Mouse (Mus musculus) cortical plate, adult 2 months (tissue): ENCODE results near the gene Galnt6. TPM values are rescaled to one million over a fixed set of nuclear protein-coding genes. Genes with fewer than 3 reads are reported as not detected.

Experiments used
- H3K27ac ChIP-seq: fragments of 200-500 bp; 2 replicates; pipeline ENCODE4 v1.5.1; 2012; ENCODE audit warnings: low read length, control low read depth, inconsistent platforms; ENCODE audit not compliant: insufficient read depth
- H3K4me1 ChIP-seq: fragments of 200-500 bp; 2 replicates; pipeline ENCODE4 v1.6.1; 2011; ENCODE audit warnings: low read length; ENCODE audit not compliant: control insufficient read depth, insufficient read depth
- H3K4me3 ChIP-seq: fragments of 200-500 bp; 2 replicates; pipeline ENCODE4 v1.5.1; 2011; ENCODE audit warnings: mild to moderate bottlenecking, low read length, control low read depth; ENCODE audit not compliant: insufficient read depth
- CTCF ChIP-seq: fragments of 200-500 bp; IDR thresholded peaks from 2 replicates; pipeline ENCODE4 v1.5.1; 2011; ENCODE audit warnings: mild to moderate bottlenecking, control low read depth, low read length; ENCODE audit not compliant: insufficient read depth; ENCODE audit errors: extremely low read depth
- POLR2A ChIP-seq: fragments of 200-500 bp; IDR thresholded peaks from 2 replicates; pipeline ENCODE4 v1.6.1; 2011; ENCODE audit warnings: mild to moderate bottlenecking, low read length, control low read depth; ENCODE audit not compliant: insufficient read depth; ENCODE audit errors: extremely low read depth
- polyA plus RNA-seq: library from polyadenylated mRNA; depleted of rRNA; stranded (reverse); fragments of >200 nt; gene quantifications from 2 replicates; pipeline ENCODE4 v1.2.3, GENCODE M21; 2012

The Galnt6 gene
- polyA plus RNA-seq, 1 experiment = 8.2 TPM

GRCm38 (mm10) chr15:100766826-100767225 lies 37.6 kb upstream of the Galnt6 start:
- no peak overlapping the region for H3K27ac ChIP-seq
- TF ChIP-seq POLR2A = no peak
- no peak for TF ChIP-seq CTCF
- no peak overlapping the region for H3K4me3 ChIP-seq
- H3K4me1 ChIP-seq = peaks cover 2% of the 10 kb centered on the region; the same call in 1 of the 2 replicates

- Histone ChIP-seq H3K27ac (no peak overlapping the region), H3K4me3 (no peak overlapping the region), H3K4me1 (peaks cover 2% of the 10 kb centered on the region; the same call in 1 of the 2 replicates)
- TF ChIP-seq CTCF (no peak), POLR2A (no peak)
Observed at GRCm38 (mm10) chr15:100764163-100764951, 35.2 kb upstream of the Galnt6 start.

- Histone ChIP-seq H3K27ac (no peak overlapping the region; the same call in 1 of the 2 replicates), H3K4me3 (peak overlapping the region; percentile 66), H3K4me1 (peaks cover 2% of the 10 kb centered on the region; the same call in 1 of the 2 replicates)
- TF ChIP-seq POLR2A (0 out of 2 replicates have a peak, but pooled peaks have one; percentile 15), CTCF (no peak)
Observed at GRCm38 (mm10) chr15:100762649-100763048, 33.5 kb upstream of the Galnt6 start.

GRCm38 (mm10) chr15:100761419-100762185 lies 32.4 kb upstream of the Galnt6 start, which contains the start of gene Slc4a8:
Gene Slc4a8, plus strand, starts transcription at chr15:100761747.
- Histone ChIP-seq H3K4me1 (peaks cover 2% of the 10 kb centered on the region; the same call in 1 of the 2 replicates), H3K4me3 (peak within 1 kb of the TSS; percentile 66), H3K27ac (peak within 1 kb of the TSS; percentile 47)
- TF ChIP-seq CTCF (0 out of 2 replicates have a peak, but pooled peaks have one; percentile 12), POLR2A (no peak)

GRCm38 (mm10) chr15:100761036-100761418 lies 31.9 kb upstream of the Galnt6 start:
- Histone ChIP-seq H3K4me3 (peak overlapping the region; percentile 66; the same call in 1 of the 2 replicates), H3K27ac (no peak overlapping the region), H3K4me1 (0 out of 2 replicates have a peak, but pooled peaks cover 2% of the 10 kb centered on the region)
- TF ChIP-seq POLR2A (no peak), CTCF (no peak)

GRCm38 (mm10) chr15:100759286-100759685 lies 30.1 kb upstream of the Galnt6 start:
- Histone ChIP-seq H3K4me3 (no peak overlapping the region), H3K4me1 (0 out of 2 replicates have a peak, but pooled peaks cover 2% of the 10 kb centered on the region), H3K27ac (no peak overlapping the region)
- no peak for TF ChIP-seq POLR2A
- no peak for TF ChIP-seq CTCF

GRCm38 (mm10) chr15:100757527-100757978 lies 28.4 kb upstream of the Galnt6 start:
- H3K4me1 ChIP-seq = 0 out of 2 replicates have a peak, but pooled peaks cover 2% of the 10 kb centered on the region
- no peak overlapping the region for H3K4me3 ChIP-seq

GRCm38 (mm10) chr15:100755881-100756624 lies 26.9 kb upstream of the Galnt6 start:
- Histone ChIP-seq H3K27ac (no peak overlapping the region), H3K4me3 (no peak overlapping the region), H3K4me1 (0 out of 2 replicates have a peak, but pooled peaks cover 2% of the 10 kb centered on the region)
- TF ChIP-seq CTCF (no peak), POLR2A (no peak)

More at GRCm38 (mm10) chr15:100757527-100757978, 28.4 kb upstream of the Galnt6 start:
- H3K27ac ChIP-seq = no peak overlapping the region
- TF ChIP-seq CTCF (peak; percentile 91), POLR2A (no peak)

GRCm38 (mm10) chr15:100755498-100755859 lies 26.3 kb upstream of the Galnt6 start:
- Histone ChIP-seq H3K27ac (no peak overlapping the region), H3K4me3 (no peak overlapping the region)

More at GRCm38 (mm10) chr15:100755498-100755859, 26.3 kb upstream of the Galnt6 start:
- H3K4me1 ChIP-seq = no peaks in the 10 kb centered on the region
- no peak for TF ChIP-seq CTCF
- no peak for TF ChIP-seq POLR2A
